Mouse (Mus musculus) CH12.LX (cell line): ENCODE results near the gene Sf1.
A peak's percentile ranks its signal among the peaks of the same experiment; 100 is the strongest.

ENCODE experiments used
- CHD2 ChIP-seq: IDR thresholded peaks from 2 replicates; pipeline ENCODE4 v1.6.1; 2011; ENCODE audit warnings: low read length, improper control_type of control experiment
- CTCF ChIP-seq, 2 experiments: IDR thresholded peaks in 1 of 2; conservative IDR thresholded peaks in 1 of 2; 2 replicates each; pipeline ENCODE4 v1.5.1; 2011 to 2012; ENCODE audit warnings: low read depth in 2 of 2, low read length in 2 of 2, improper control_type of control experiment in 1 of 2, inconsistent platforms in 1 of 2, mild to moderate bottlenecking in 1 of 2, moderate library complexity in 1 of 2
- E2F4 ChIP-seq: IDR thresholded peaks from 2 replicates; pipeline ENCODE4 v1.6.1; 2011; ENCODE audit warnings: low read depth, low read length, improper control_type of control experiment; ENCODE audit not compliant: insufficient replicate concordance
- JUND ChIP-seq: conservative IDR thresholded peaks from 2 replicates; pipeline ENCODE4 v1.6.1; 2011; ENCODE audit warnings: low read depth, low read length, improper control_type of control experiment
- KAT2A ChIP-seq: IDR thresholded peaks from 2 replicates; pipeline ENCODE4 v1.6.1; 2012; ENCODE audit warnings: low read length, improper control_type of control experiment, inconsistent platforms; ENCODE audit not compliant: insufficient replicate concordance
- MAFK ChIP-seq: IDR thresholded peaks from 2 replicates; pipeline ENCODE4 v1.6.1; 2011; ENCODE audit warnings: low read length, improper control_type of control experiment; ENCODE audit not compliant: insufficient replicate concordance
- MAX ChIP-seq: IDR thresholded peaks from 2 replicates; pipeline ENCODE4 v1.6.1; 2011; ENCODE audit warnings: low read length, improper control_type of control experiment
- POLR2A ChIP-seq: IDR thresholded peaks from 2 replicates; pipeline ENCODE4 v1.6.1; 2011; ENCODE audit warnings: low read depth, mild to moderate bottlenecking, improper control_type of control experiment, low read length
- RAD21 ChIP-seq: IDR thresholded peaks from 2 replicates; pipeline ENCODE4 v1.6.1; 2011; ENCODE audit warnings: low read depth, mild to moderate bottlenecking, low read length, improper control_type of control experiment, moderate library complexity
- USF1 ChIP-seq: IDR thresholded peaks from 2 replicates; pipeline ENCODE4 v1.6.1; 2014; ENCODE audit warnings: low read depth, mild to moderate bottlenecking, inconsistent platforms, low read length, improper control_type of control experiment

- TF ChIP-seq CTCF (conservative IDR thresholded peaks at IDR 0.05 in 1 of 2, IDR thresholded peaks at IDR 0.05 in 1 of 2; ENCODE audit: low read depth in 2 of 2, low read length in 2 of 2) (peak; percentile 87 to 98), RAD21 (peak; percentile 97), CHD2 (no peak), JUND (no peak), MAX (no peak), POLR2A (no peak), USF1 (no peak), E2F4 (no peak), MAFK (no peak), KAT2A (no peak)
Measured at GRCm38 (mm10) chr19:6331719-6332516, 31.6 kb upstream of the Sf1 start.
